Mouse (Mus musculus) thymus, postnatal 0 days (tissue): ENCODE measurements around the gene Aicda. TPM values are rescaled to one million over a fixed set of nuclear protein-coding genes. Genes with fewer than 3 reads are reported as not detected.
"Not testable (repeated sequence)": the region's sequence is repeated elsewhere in the genome, so short reads cannot be mapped to it uniquely, and the experiment has no call there.

Experiments used
- DNase-seq: peaks from one replicate; pipeline ENCODE4 v3.0.0-alpha.2; 2015; ENCODE audit warnings: low spot score
- polyA plus RNA-seq: library from polyadenylated mRNA; unstranded; fragments of >200 nt; fragmentation: Nextera tagmentation; extraction: Ambion mirVana; gene quantifications from 2 replicates; pipeline ENCODE4 v1.2.1, GENCODE M21; 2015

The Aicda gene
- polyA plus RNA-seq, 1 experiment from 2014 or later = 0.25 TPM

DNA sequence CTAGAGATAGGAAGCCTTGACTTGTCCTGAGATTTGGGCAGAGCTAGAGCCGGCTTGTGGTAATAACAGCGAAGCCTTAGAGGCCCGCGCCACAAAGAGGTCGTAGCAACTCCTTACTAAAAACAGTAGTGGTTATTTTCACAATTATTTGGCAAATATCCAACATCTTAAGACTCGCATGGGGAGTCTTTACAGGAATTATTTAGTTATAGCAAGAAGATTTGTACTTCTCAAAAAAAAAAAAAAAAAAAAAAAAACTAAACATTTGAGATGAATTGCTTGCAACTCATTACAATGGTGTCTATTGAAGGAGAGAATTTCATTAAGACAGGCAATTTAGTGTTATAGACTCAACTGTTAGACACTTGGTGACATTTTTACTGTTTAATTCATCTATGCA is 501 bp downstream of the Aicda start:
- no peak for DNase-seq

DNA sequence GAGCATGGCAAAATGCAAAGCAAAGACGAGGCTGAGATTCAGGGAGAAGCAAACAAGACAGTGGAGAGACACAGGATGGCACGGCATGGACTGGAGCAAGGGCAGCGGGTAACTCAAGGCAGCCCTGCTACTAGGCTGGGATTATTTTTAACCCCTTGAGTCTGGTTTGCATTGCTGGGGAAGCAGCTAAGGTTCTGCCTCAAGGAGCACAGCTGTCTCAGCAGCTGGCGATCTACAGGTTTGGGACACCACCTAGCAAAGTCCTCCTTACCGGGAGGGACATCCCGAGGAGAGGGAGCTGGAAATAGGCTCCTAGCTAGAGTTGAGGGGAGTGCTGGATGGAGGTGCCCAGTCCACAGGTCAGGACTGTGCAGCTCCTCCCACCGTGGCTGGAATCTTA is 1.7 kb downstream of the Aicda start:
- DNase-seq = no peak

DNA sequence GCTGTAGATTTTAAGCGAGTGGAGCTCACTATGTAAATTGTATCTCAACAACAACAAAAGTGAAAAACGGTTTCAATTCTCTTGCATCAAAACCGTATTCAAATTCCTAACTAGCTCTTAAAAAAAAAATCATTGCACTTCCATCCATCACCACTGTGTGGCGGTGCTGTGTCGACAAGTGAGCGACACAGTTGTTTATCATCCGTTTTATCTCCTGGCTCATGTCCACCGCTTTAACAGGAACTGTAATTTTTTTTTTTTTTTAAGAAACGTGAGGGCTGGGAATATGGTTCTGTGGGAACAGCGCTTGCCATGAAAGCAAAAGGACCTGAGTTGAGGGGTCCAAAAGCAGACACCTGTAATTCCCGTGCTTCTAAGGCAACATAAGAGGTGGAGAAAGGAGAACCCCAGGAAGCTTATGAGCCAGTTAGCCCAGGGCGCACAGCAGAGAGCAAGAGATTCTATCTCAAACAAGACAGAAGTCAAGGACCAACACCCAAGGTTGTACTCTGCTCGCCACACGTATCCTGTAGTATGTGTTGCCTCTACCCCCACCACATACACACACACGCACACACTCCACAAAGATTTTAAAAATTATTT is 3.5 kb downstream of the Aicda start:
- DNase-seq = peak; percentile 71

DNA sequence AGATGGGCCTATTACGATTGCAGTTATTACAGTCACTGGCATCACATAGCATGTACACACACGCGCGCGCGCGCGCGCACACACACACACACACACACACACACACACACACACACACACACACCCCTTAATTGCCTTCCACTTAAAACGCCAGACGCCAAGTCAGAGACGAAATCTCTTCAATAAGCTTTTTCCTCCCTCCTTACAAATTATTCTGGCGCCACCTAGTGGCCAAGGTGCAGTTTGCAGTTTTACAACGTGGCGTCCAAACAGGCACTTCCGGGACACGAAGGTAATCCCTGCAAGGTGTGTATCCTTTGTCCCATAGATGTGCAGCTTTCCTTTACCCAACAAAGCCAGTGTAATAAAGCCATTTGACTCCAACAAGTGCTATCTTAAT is 6.8 kb downstream of the Aicda start:
- DNase-seq = peak; percentile 85

DNA sequence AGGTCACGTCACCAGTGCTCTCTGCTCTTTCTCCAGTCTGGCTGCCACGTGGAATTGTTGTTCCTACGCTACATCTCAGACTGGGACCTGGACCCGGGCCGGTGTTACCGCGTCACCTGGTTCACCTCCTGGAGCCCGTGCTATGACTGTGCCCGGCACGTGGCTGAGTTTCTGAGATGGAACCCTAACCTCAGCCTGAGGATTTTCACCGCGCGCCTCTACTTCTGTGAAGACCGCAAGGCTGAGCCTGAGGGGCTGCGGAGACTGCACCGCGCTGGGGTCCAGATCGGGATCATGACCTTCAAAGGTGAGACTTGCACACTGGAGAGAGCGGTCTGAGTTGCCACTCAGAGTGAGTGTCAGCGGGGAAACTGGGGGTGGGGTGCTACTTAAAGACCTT is 7.4 kb downstream of the Aicda start:
- DNase-seq = no peak

DNA sequence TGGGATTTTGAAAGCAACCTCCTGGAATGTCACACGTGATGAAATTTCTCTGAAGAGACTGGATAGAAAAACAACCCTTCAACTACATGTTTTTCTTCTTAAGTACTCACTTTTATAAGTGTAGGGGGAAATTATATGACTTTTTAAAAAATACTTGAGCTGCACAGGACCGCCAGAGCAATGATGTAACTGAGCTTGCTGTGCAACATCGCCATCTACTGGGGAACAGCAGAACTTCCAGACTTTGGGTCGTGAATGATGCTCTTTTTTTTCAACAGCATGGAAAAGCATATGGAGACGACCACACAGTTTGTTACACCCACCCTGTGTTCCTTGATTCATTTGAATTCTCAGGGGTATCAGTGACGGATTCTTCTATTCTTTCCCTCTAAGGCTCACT is 8.9 kb downstream of the Aicda start:
- DNase-seq = peak; percentile 67

DNA sequence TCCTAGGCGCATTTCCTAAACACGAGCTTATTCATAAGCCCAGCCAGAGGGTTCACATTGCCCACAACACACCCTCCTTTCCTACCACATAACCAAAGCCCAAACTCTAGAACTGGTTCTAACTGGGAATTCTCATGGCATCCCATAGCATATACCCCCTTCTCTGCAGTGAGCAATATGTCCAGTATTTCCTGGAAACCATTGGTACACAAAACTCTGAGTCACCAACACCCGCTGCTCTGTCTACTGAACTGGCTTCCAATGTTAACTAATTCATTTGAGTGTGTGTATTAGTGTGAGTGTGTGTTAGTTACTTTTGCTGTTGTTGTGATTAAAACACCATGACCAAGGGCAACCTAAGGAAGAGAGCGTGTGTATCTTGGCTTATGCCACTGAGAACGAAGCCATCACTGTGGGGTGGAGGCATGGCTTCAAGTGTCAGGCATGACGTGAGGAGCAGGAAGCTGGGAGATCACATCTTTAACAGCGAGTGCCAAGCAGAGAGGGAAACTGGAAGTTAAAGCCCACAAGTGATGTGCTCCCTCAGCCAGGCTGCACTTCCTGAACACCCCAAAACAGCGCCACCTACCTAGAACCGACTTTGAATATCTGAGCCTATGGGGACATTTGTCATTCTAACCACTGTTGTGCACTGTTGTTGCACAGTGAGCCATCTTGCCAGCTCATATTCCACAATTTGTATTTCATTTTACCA is 11.6 kb downstream of the Aicda start:
- DNase-seq = no peak

DNA sequence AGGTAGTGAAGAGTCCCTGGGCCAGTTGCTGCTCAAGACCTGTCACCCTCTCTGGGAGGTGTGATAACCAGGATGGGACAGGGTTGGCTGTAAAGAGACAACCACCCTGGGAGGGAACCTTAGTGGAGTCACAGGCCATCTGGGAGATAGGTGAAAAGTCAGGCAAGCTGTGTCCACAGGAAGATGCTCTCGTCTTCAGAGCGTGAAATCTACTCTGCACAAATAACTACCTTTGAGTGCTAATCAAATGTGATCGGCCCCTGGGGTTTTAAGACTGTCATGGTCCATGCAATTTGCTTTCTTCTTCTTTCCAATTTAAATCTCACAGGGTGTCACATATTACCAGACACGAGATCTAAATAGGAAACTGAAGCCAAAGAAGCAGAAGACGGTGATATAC is 15.5 kb downstream of the Aicda start:
- no peak for DNase-seq

DNA sequence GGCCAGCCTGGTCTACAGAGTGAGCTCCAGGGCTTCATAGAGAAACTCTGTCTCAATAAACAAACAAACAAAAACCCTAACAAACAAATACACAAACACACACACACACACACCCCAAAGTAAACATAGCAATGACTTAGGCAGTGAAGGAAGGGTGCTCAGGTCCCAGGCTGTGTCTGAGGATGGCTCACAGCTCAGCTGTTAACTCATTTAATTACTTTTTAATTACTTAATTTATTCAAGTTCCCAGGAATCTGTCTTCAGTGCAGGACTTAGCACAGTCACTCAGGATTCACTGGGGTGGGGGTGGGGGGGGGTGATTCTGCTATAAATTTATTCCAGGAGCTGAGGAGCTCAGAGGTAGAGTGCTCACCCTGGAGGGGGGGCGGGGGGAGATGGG is 16.2 kb downstream of the Aicda start:
- no peak for DNase-seq

DNA sequence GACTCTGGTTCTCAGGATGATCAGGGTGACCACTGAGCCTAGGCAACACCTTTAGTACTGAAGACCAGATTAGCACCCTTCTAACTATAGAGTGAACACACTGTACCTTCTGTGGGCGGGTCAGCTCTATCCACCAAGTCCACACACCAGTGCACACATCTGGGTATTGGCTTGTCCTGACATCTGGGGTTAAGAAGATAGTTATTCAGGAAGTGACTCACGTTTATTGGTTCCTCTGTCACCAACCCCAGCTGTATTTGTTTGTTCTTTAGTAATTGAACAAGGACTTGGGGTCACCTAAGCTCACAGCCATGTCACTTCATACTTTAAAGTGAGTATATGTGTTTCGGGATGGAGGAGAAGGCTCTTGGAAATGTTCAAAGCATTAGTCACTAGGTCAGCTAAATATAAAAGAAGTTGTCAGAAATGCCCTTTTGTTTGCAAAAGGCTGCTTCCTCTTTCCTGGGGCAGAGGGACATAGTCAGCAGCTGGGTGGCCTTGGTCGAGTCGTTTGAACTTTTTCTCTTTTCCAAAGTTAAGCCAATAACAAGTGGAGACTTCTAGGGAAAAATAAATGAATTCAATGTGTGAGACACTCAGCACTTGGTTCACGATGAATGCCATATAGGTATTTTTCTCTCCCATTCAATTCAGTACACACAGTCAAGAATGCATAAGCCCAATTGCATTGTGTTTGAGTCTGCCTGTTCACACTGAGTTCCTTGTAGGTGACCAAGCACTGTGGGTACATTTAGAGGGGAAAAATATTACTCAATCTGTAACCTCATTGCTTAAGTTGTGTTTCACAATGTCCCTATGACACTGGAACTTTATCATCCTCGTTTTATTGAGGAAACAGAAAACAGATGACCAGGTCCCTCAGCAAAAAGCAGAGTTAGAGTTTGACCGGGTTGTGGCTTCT is 17.4 kb downstream of the Aicda start:
- DNase-seq = no peak

DNA sequence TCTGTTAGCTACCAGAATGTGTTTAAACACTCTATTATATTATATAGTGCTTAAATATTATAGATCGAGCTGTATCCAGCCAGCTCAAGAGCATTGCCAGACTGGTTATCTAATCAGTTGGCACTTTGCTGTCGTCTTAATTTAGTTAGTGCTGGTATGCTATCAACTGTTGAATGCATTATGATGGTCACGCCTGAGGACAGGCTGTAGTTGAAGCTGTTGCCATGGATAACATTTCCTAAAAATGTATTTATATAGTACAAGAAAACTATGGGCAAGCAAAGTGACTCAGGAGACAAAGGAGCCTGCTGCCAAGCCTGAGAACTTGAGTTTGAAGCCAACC is 18.0 kb downstream of the Aicda start:
- DNase-seq = no peak

DNA sequence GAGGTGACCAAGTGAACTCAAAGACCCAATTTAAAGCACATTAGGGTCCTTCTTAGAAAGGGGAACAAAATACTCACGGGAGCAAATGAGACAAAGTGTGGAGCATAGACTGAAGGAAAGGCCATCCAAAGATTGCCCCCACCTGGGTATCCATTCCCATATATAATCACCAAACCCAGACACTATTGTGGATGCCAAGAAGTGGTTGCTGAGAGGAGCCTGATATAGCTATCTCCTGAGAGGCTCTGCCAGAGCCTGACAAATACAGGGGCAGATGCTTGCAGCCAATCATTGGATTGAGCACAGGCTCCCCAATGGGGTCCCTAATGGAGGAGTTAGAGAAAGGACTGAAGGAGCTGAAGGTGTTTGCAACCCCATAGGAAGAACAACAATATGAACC is 21.4 kb downstream of the Aicda start:
- DNase-seq = not testable (repeated sequence)

DNA sequence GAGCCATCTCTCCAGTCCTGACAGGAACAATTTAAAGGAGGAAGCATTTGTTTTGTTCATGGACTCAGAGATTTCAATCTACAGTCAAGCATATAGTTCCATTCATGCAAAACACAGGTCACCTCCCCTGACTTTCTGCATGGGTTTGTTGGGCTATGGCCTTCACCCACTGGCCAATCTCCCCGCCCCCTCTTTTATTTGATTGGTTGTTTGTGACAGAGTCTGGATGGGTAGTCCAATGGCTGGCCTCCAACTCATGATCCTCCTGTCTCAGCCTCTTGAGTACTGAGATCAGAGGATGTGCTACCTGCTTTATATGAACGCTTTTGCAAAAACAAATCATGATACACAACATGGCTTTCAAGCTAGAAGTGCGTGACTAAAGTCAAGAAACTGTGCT is 23.4 kb downstream of the Aicda start:
- no peak for DNase-seq

DNA sequence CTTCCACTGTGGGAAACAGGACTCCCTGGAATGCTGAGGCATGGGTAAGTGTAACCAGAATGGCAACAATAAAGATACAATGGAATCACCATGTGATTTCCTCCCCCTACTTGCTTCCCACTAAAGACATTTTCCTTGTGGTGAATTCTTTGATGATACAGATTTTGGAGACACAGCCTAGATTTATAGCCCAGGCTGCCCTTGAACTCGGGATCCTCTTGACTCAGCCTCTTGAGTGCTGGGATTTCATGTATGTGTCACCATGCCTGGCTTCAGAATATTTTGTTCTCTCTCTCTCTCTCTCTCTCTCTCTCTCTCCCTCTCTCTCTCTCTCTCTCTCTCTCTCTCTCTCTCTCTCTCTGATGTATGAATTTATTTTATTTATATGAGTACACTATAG is 25.5 kb downstream of the Aicda start:
- DNase-seq = no peak

DNA sequence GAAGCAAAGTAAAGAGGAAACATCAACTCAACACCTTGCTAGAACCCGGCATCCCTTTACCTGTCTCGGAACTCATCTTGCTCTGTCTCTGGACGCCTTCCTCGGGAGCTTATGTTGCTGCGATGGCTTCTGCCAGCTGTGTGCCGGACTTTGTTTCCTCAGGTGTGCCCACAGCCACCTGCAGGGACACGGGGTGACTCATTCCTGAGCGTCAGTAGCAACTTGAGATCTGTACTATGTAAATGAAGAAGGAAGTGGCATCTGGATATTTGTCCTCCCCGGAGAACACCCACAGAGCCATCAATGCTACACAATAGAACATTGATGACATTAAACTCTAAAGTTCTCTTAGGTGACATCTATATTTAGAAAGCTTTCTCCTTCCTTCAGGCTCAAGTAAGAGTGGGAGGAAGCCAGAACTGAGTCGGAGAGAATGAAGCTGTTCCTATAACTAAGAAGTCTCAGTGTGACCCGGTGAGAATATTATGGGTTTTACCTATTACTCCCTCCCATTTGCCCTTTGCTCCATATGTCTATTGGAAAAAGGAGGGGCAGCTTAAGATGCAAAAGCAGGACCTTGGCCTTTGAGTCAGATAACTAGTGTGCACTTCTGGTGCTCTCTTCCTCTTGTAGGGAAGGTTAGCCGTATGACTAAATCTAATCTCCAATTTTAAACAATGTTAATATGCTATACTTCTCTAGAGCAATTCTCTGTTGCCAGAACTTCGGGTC is 37.6 kb downstream of the Aicda start:
- no peak for DNase-seq

DNA sequence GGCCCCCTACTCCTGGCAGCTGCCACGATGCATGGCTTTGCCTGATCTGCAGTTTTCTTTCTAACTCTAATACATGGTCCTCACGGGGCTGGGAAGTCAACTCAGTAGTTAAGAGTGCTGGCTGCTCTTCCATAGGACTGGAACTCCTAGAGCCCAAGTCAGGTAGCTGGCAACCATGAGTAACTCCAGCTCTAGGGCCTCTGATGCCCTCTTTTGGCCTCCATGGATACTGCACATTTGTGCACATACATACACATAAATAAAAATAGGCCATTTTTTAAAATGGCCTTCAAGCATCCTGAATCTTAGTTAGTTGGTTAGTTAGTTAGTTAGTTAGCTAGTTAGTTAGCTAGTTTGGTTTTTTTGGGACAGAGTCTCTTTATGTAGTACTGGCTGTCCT is 39.3 kb downstream of the Aicda start:
- DNase-seq = no peak

DNA sequence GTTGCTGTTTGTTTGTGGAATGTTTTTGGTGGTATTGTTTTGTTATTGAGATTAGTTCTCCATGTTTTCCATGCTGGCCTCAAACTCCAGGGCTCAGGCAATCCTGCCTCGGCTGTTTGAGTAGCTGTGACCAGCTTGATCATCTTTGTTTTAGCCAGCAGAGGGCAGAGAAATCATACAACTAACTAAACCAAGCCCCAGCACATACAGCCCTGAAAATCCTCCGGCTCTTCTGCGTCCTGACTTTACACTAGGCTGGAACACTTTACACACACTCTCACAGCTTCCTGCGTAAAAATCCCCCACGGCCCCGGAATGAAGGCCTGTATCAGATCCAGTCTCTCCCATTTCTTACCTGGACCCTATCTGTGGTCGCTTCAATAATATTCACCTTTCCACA is 42.0 kb downstream of the Aicda start:
- DNase-seq = no peak

DNA sequence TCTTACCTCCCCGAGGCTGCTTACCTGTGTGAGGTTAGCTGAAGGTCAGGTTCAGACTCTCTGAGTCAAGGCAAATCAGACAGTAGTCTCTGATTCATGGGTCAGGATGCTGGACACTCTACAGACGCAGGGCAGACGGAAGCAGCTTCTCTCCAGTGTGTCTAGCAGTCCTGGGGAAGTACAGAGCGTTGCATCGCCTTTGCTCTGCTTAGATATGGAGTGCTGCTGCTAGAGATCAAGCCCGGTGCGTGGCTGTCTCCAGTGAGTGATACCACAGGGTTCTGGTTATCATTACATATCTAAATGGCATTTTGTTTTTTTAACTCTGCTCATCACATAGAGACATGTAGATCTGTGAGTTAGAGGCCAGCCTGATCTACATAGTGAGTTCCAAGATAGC is 43.0 kb downstream of the Aicda start:
- no peak for DNase-seq

DNA sequence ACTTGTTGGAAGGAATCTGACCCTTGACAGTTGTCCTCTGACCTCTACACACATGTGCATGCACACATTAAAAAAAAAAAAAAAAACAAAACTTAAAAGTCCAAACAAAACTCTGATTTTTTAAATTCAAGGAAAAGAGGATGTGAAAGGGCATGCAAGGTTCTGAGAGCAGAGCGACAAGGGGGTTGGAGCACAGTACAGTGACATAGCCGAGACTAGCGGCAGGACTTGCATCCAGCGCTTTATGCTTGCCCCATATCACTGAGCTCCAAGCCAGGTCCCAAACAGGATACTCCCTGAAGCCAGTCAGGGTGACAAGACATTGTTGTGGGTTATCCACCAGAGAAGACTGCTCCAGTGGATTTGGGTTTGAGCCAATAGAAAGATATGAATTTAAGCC is 44.4 kb downstream of the Aicda start:
- DNase-seq = no peak

DNA sequence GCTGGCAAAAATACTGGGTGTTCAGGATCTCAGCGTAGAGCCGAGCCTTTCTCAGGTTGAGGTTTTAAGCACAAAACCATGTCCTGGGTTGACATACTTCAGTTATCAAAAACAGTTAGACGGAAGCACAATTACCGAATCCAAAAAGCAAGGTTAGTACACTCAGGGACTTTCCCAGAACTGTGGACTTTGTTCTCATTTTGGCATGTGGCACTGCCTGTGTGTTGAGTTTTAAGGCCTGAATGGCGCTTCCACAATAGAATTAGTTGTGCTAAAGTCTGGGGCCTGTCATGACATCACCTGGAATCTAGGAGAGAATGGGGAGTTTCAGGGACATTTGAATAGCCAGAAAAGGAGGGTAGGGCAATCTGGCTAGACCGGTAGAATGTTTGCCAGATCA is 44.8 kb downstream of the Aicda start:
- no peak for DNase-seq

DNA sequence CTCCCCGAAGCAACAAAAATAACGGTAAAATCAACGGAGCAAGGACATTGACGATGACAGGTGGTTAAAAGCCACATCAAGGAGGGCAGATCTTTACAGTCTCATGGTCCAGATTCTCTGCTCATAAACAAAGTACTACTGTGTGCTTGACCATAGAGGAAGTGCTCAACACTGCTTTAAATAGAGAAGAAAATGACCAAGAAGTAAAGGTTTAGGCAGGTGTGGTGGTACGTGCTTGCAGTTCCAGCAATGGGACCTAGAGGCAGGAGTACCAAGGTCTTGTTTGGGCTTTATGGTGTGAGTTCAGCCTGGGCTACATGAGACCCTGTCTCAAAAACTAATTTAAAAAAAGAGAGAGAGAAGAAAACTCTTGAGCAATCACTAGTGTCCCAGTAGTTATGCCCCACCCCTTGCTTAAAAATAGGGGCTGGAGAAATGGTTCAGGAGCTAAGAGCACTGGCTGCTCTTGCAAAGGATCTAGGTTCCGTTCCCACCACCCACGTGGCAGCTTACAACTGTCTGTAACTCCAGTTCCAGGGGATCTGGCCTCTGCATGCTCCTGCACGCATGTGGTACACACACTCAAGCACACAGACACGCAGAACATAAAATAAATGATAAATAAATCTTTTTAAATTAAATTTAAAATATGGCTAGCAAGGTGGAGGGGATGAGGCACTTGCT is 45.6 kb downstream of the Aicda start:
- no peak for DNase-seq
